9 mouse cellular contexts compared by ENCODE assay signal in genomic region chr9:44723008-44723407, GRCm38 (mm10). TPM values are rescaled to one million over a fixed set of nuclear protein-coding genes. Genes with fewer than 3 reads are reported as not detected.
A peak's percentile ranks its signal among the peaks of the same experiment; 100 is the strongest.
DNase-seq lines count a peak whose midpoint lies in the region; ATAC-seq lines count a peak whose summit lies in the region.
"Had no signal": no experiment of that assay in that cellular context is flagged by ENCODE, and none has a peak within 500 bp of the region (broad histone marks: within the 10 kb centered on the region; RNA-seq: fewer than 3 reads in every experiment).

No protein-coding gene starts in this region.

- peak overlapping the region; percentile 1; the same call in 1 of the 2 replicates for H3K4me2 ChIP-seq in neural tube, embryonic 12.5 days (replicated peaks)
- H3K4me2 ChIP-seq in limb, embryonic 12.5 days, result no peak overlapping the region

- no peaks in the 10 kb centered on the region for H3K27me3 ChIP-seq in neural tube, embryonic 12.5 days (replicated peaks)
- H3K27me3 ChIP-seq in limb, embryonic 12.5 days, result no peaks in the 10 kb centered on the region

- H3K9me3 ChIP-seq in neural tube, embryonic 12.5 days, result no peaks in the 10 kb centered on the region
- H3K9me3 ChIP-seq in limb, embryonic 12.5 days, result no peaks in the 10 kb centered on the region

- H3K9ac ChIP-seq in neural tube, embryonic 12.5 days, result no peak overlapping the region
- H3K9ac ChIP-seq in limb, embryonic 12.5 days (replicated peaks), result no peak overlapping the region

- H3K4me3 ChIP-seq in neural tube, embryonic 12.5 days, result no peak overlapping the region
- no peak overlapping the region for H3K4me3 ChIP-seq in limb, embryonic 12.5 days (replicated peaks)

- WGBS in neural tube, embryonic 12.5 days, result 47% methylated on average over 7 of the region's 7 CpGs
- WGBS in limb, embryonic 12.5 days, result 42% methylated on average over 7 of the region's 7 CpGs

- peaks cover 2% of the 10 kb centered on the region for H3K36me3 ChIP-seq in neural tube, embryonic 12.5 days
- H3K36me3 ChIP-seq in limb, embryonic 12.5 days, result peaks cover 69% of the 10 kb centered on the region

- peak overlapping the region; percentile 59; the same call in 1 of the 2 replicates for H3K27ac ChIP-seq in neural tube, embryonic 12.5 days
- peak overlapping the region; percentile 60; the same call in 1 of the 2 replicates for H3K27ac ChIP-seq in limb, embryonic 12.5 days

- peak; percentile 34 for DNase-seq in adrenal gland, postnatal 10 days
- DNase-seq in adrenal gland, postnatal 4 days (ENCODE audit: low spot score in 2 of 2), result no peak
- no peak for DNase-seq in neural tube, embryonic 10.5 days (ENCODE audit: extremely low spot score, low spot score)
- no peak for DNase-seq in B cell, adult 2 months
- DNase-seq in right cerebral cortex, adult 2 months (ENCODE audit: low spot score in 2 of 2), result no peak
- no peak for DNase-seq in spleen, postnatal 36 days (ENCODE audit: low spot score in 2 of 2)

- peaks cover 75% of the 10 kb centered on the region for H3K4me1 ChIP-seq in neural tube, embryonic 12.5 days
- H3K4me1 ChIP-seq in limb, embryonic 12.5 days (replicated peaks), result peaks cover 48% of the 10 kb centered on the region

- ATAC-seq in neural tube, embryonic 12.5 days (ENCODE audit: low FRiP score, low read depth), result no peak
- ATAC-seq in limb, embryonic 12.5 days (ENCODE audit: insufficient number of reproducible peaks, insufficient read depth, low FRiP score, low TSS enrichment, low read depth), result no peak

RNA-seq across cellular contexts. Expression of gene Phldb1, which starts 12.0 kb away (rescaled TPM):
- 10 to 100 TPM; 54.5 to 63.9 TPM for total RNA-seq in adrenal gland, postnatal 10 days (2021)
- 10 to 100 TPM; 58.5 to 76.1 TPM for total RNA-seq in adrenal gland, postnatal 4 days (2021)
- 58.9 and 61.6 TPM in 2 replicates for polyA plus RNA-seq in neural tube, embryonic 12.5 days (2016; fragmentation: Nextera tagmentation; extraction: Ambion mirVana)
- 60.4 and 65.4 TPM in 2 replicates for polyA plus RNA-seq in limb, embryonic 12.5 days (2016; fragmentation: Nextera tagmentation; extraction: Ambion mirVana)

RNA-seq across cellular contexts. Expression of gene Arcn1, which starts 44.6 kb away (rescaled TPM):
- 100 to 1,000 TPM; 138 to 150 TPM for total RNA-seq in adrenal gland, postnatal 10 days (2021)
- total RNA-seq in adrenal gland, postnatal 4 days (2021), result 100 to 1,000 TPM; 157 to 158 TPM
- 169 and 182 TPM in 2 replicates for polyA plus RNA-seq in neural tube, embryonic 12.5 days (2016; fragmentation: Nextera tagmentation; extraction: Ambion mirVana)
- polyA plus RNA-seq in limb, embryonic 12.5 days (2016; fragmentation: Nextera tagmentation; extraction: Ambion mirVana), result 194 and 208 TPM in 2 replicates

RNA-seq across cellular contexts. Expression of gene Ift46, which starts 44.7 kb away (rescaled TPM):
- 10 to 100 TPM; 73.0 to 87.7 TPM for total RNA-seq in adrenal gland, postnatal 10 days (2021)
- total RNA-seq in adrenal gland, postnatal 4 days (2021), result 100 to 1,000 TPM; 122 to 127 TPM
- 150 and 155 TPM in 2 replicates for polyA plus RNA-seq in neural tube, embryonic 12.5 days (2016; fragmentation: Nextera tagmentation; extraction: Ambion mirVana)
- polyA plus RNA-seq in limb, embryonic 12.5 days (2016; fragmentation: Nextera tagmentation; extraction: Ambion mirVana), result 139 and 150 TPM in 2 replicates

RNA-seq across cellular contexts. Expression of gene Treh, which starts 50.0 kb away (rescaled TPM):
- total RNA-seq in adrenal gland, postnatal 10 days (2021), result not detected
- not detected for total RNA-seq in adrenal gland, postnatal 4 days (2021)
- polyA plus RNA-seq in neural tube, embryonic 12.5 days (2016; fragmentation: Nextera tagmentation; extraction: Ambion mirVana), result not detected in 2 replicates
- not detected in 2 replicates for polyA plus RNA-seq in limb, embryonic 12.5 days (2016; fragmentation: Nextera tagmentation; extraction: Ambion mirVana)
- total RNA-seq: heart, postnatal 10 days had no signal
